Mouse (Mus musculus) mammary gland, adult 2 months (tissue): ENCODE data around the gene Ifi27. TPM values are rescaled to one million over a fixed set of nuclear protein-coding genes. Genes with fewer than 3 reads are reported as not detected.

Source experiments
- polyA plus RNA-seq: library from polyadenylated mRNA; depleted of rRNA; stranded (reverse); fragments of >200 nt; gene quantifications from 2 replicates; pipeline ENCODE4 v1.2.3, GENCODE M21; 2012; ENCODE audit warnings: low replicate concordance; rRNA removed

Ifi27 gene
- 1,029 and 1,525 TPM in 2 replicates for polyA plus RNA-seq

GRCm38 (mm10) chr12:103433986-103434731, at the start of gene Ifi27:
Ifi27 (plus strand) TSS chr12:103434211.

DNA sequence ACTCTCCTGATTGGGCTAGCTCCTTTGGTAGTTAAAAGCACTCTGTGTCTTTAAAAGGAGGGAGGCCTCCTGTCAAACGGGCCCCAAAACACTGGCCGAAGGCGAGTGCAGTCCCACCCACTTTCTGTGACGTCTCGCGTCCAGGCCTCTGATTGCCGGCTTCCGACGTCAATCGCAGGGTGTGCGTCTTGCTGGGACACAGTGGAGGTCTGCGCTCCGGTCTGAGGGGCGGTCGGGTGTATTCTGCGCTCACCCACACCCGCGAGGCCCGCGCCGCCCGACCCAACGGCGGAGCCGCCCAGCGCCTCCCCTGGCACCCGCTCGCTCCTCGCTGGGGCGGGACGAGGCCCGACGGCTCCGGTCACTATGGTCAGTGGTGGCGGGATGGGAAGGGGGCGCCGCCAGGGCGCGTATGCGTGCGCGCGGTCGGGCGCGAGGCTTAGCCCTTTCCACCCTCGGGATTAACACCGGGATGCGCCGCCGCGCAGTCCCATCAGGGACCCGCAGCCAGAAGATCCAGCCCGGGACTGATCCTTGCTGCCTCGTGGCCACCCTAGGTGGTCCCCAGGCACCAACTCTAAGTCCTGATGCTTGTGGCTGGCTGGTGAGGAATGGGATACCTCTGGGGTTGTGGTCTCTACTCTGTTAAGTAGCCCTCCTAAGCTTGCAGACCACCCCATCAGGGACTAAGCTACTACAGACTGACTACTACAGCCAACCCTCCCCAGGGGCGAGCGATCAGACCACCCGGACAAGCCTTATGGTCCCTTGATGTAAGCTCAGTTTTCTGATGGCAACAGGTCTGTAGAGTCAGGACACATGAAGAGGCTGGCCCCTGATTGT, 45.3 kb upstream of the Ifi27 start, which contains the start of gene Otub2:
Gene Otub2 (plus strand): TSS at position 178 of the 843 bp plus-strand sequence.

GRCm38 (mm10) chr12:103407720-103408119, 26.3 kb upstream of the Ifi27 start, which contains the start of gene 9330161L09Rik:
9330161L09Rik (minus strand) TSS chr12:103407820.

DNA sequence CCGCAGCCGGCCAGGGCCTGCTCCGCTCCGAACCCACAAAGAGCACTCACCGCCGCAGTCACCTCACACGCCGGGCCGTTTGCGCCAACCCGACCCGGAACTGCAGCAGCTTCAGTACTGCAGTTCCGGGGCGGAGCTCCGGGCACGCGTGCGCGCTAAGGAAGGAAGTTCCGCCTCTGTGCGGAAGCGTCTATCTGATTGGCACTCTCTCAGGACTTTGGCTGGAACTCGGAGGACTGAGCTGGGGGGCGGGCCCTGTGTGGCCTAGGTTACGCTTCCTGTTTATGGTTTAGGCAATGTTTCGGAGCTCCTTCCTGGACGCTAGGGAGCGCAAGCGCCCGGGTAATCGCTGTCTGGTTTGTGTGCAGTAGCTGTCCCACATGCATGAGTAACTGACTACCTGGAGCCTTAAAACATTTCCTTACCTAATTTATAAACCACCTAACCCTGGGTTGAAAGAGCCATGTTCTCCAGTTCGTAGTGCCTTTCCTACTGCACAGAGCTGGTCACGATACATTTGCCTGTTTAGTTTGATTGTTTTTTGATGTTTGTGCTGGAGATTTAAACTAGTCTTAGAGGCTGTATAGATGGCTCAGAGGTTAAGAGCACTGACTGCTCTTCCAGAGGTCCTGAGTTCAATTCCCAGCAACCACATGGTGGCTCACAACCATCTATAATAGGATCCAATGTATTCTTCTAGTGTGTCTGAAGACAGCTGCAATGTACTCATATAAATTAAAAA, 8.1 kb upstream of the Ifi27 start, which contains the start of gene Ddx24:
Gene Ddx24 (minus strand): TSS at position 102 of the 742 bp plus-strand sequence.

GRCm38 (mm10) chr12:103443524-103443923, 9.5 kb downstream of the Ifi27 start, which contains the start of gene Ifi27l2a:
Ifi27l2a (minus strand) TSS chr12:103443680.

DNA sequence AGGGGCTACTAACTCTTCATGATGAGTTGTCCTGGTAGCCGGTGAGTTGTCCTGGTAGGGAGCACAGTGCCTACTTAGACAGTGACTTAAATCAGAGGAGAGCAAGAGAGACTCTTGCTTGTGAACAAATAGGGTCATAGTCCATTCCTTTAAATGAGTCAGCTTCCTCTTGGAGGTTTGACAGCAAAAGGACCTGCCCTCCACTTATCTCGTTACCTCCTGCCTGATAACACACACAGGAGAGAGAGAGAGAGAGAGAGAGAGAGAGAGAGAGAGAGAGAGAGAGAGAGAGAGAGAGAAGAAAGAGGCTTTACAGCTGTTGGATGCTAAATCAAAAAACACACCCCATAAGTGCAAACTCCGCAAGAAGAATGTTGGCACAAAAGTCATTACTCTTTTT, 23.1 kb downstream of the Ifi27 start, which contains the start of gene Ifi27l2b:
Gene Ifi27l2b (minus strand): TSS at position 84 of the 400 bp plus-strand sequence.

Other genes with a start within 250 kb of the Ifi27 start
- gene Prima1, start 192.1 kb upstream of the Ifi27 start, polyA plus RNA-seq = 1.6 and 2.9 TPM in 2 replicates
- gene Fam181a, start 123.2 kb upstream of the Ifi27 start, polyA plus RNA-seq = not detected in 2 replicates
- gene Asb2, start 78.2 kb upstream of the Ifi27 start, polyA plus RNA-seq = 20.7 and 80.8 TPM in 2 replicates
- gene Otub2, start 45.5 kb upstream of the Ifi27 start, polyA plus RNA-seq = 3.6 and 5.8 TPM in 2 replicates
- 0.81 and 1.3 TPM in 2 replicates for gene 9330161L09Rik, start 26.4 kb upstream of the Ifi27 start, polyA plus RNA-seq
- 29.2 and 49.9 TPM in 2 replicates for gene Ddx24, start 8.4 kb upstream of the Ifi27 start, polyA plus RNA-seq
- gene Ifi27l2a, start 9.5 kb downstream of the Ifi27 start, polyA plus RNA-seq = 4,536 and 5,133 TPM in 2 replicates
- not detected in 2 replicates for gene Ifi27l2b, start 23.0 kb downstream of the Ifi27 start, polyA plus RNA-seq
- 0.84 and 0.89 TPM in 2 replicates for gene Ppp4r4, start 98.1 kb downstream of the Ifi27 start, polyA plus RNA-seq
- 1.8 and 1.9 TPM in 2 replicates for gene Serpina10, start 197.2 kb downstream of the Ifi27 start, polyA plus RNA-seq
- gene Serpina6, start 223.0 kb downstream of the Ifi27 start, polyA plus RNA-seq = 0.43 TPM in 1 of 2 replicates, not detected in the other
- gene Serpina16, start 241.9 kb downstream of the Ifi27 start, polyA plus RNA-seq = not detected in 2 replicates